ENCODE assay signal across 9 mouse cellular contexts in genomic region chr8:11469095-11469494, GRCm38 (mm10). TPM values are rescaled to one million over a fixed set of nuclear protein-coding genes. Genes with fewer than 3 reads are reported as not detected.
DNase-seq lines count a peak whose midpoint lies in the region; ATAC-seq and TF ChIP-seq lines count a peak whose summit lies in the region.
"Had no signal": no experiment of that assay in that cellular context is flagged by ENCODE, and none has a peak within 500 bp of the region (broad histone marks: within the 10 kb centered on the region; RNA-seq: fewer than 3 reads in every experiment).

No protein-coding gene starts in this region.

- intact Hi-C loops in heart, postnatal 25 days (cut with DNase I): loop anchor here (2.0 kb wide), 1 partner anchor 18 kb away; no protein-coding TSS in a partner anchor

- H3K9me3 ChIP-seq in midbrain, postnatal 0 days (ENCODE audit: low read length): no peaks in the 10 kb centered on the region

- H3K4me3 ChIP-seq in spleen, adult 2 months (ENCODE audit: extremely low read depth, insufficient read depth, insufficient read length): no peak overlapping the region
- no peak overlapping the region for H3K4me3 ChIP-seq in midbrain, postnatal 0 days (ENCODE audit: low read depth, low read length)
- H3K4me3 ChIP-seq: neural tube, embryonic 12.5 days had no signal

- WGBS in spleen, adult 2 months: 22% methylated on average over 3 of the region's 3 CpGs
- 13% methylated on average over 3 of the region's 3 CpGs for WGBS in midbrain, postnatal 0 days

- H3K4me2 ChIP-seq in midbrain, postnatal 0 days (ENCODE audit: low read depth, low read length, poor library complexity, severe bottlenecking): no peak overlapping the region
- H3K4me2 ChIP-seq: neural tube, embryonic 12.5 days had no signal

- DNase-seq in heart, adult 11 months: peak; percentile 90
- no peak for DNase-seq in heart, postnatal 25 days (ENCODE audit: low spot score)
- DNase-seq in spleen, adult 2 months (ENCODE audit: low read depth in 1 of 2, low spot score in 2 of 2): no peak
- DNase-seq in spleen, postnatal 36 days (ENCODE audit: low spot score in 2 of 2): no peak
- DNase-seq in kidney, adult 18-20 months: peak; percentile 80
- peak; percentile 48 for DNase-seq in midbrain, postnatal 0 days (ENCODE audit: low spot score)
- DNase-seq in cerebellum, adult 9-10 months: no peak
- DNase-seq in cerebellum, postnatal 36 days: no peak

- TF ChIP-seq POLR2A in spleen, adult 2 months (IDR thresholded peaks at IDR 0.05; ENCODE audit: low read depth, low read length): no peak

- no peak overlapping the region for H3K27ac ChIP-seq in spleen, adult 2 months (ENCODE audit: insufficient read depth, low read length)
- no peak overlapping the region for H3K27ac ChIP-seq in midbrain, postnatal 0 days (ENCODE audit: low read depth, low read length)
- H3K27ac ChIP-seq: neural tube, embryonic 12.5 days had no signal

- H3K4me1 ChIP-seq in spleen, adult 2 months (ENCODE audit: control insufficient read depth, insufficient read depth, insufficient read length): peaks cover 6% of the 10 kb centered on the region; the same call in 1 of the 2 replicates
- no peaks in the 10 kb centered on the region for H3K4me1 ChIP-seq in midbrain, postnatal 0 days (ENCODE audit: insufficient read depth, low read length)

- H3K27me3 ChIP-seq in spleen, adult 2 months (ENCODE audit: control insufficient read depth, insufficient read depth, low read length): no peaks in the 10 kb centered on the region; the same call in 1 of the 2 replicates
- H3K27me3 ChIP-seq in midbrain, postnatal 0 days (ENCODE audit: insufficient read depth, low read length): no peaks in the 10 kb centered on the region; the same call in 1 of the 2 replicates

- no peak overlapping the region for H3K9ac ChIP-seq in midbrain, postnatal 0 days (replicated peaks; ENCODE audit: low read length, poor library complexity, severe bottlenecking)
- H3K9ac ChIP-seq: neural tube, embryonic 12.5 days had no signal

- peak; percentile 22; the same call in 1 of the 2 replicates for TF ChIP-seq CTCF in spleen, adult 2 months (IDR thresholded peaks at IDR 0.05; ENCODE audit: extremely low read depth, insufficient read depth, insufficient read length, insufficient replicate concordance)
- peak; percentile 76 for TF ChIP-seq CTCF in midbrain, postnatal 0 days (IDR thresholded peaks at IDR 0.05)

- ATAC-seq in midbrain, postnatal 0 days (ENCODE audit: low FRiP score): 0 out of 2 replicates have a peak, but pooled peaks have one; percentile 44

- no peaks in the 10 kb centered on the region for H3K36me3 ChIP-seq in spleen, adult 2 months (ENCODE audit: control insufficient read depth, insufficient read depth, low read length)
- no peaks in the 10 kb centered on the region for H3K36me3 ChIP-seq in midbrain, postnatal 0 days (ENCODE audit: insufficient read depth, low read length)
- H3K36me3 ChIP-seq: neural tube, embryonic 12.5 days had no signal

RNA-seq across cellular contexts. Expression of gene Rab20, which starts 9.4 kb away (rescaled TPM):
- total RNA-seq in heart, postnatal 25 days (2021): 10 to 100 TPM; 24.3 to 27.3 TPM
- 17.1 and 17.8 TPM in 2 replicates for polyA plus RNA-seq in spleen, adult 2 months (2012; rRNA removed)
- total RNA-seq in midbrain, postnatal 0 days (2014; rRNA removed): 0.28 and 0.60 TPM in 2 replicates
- polyA plus RNA-seq in midbrain, postnatal 0 days (2015; fragmentation: Nextera tagmentation; extraction: Ambion mirVana): 0.58 and 0.72 TPM in 2 replicates

RNA-seq across cellular contexts. Expression of gene Naxd, which starts 28.2 kb away (rescaled TPM):
- 10 to 100 TPM; 32.7 to 36.8 TPM for total RNA-seq in heart, postnatal 25 days (2021)
- polyA plus RNA-seq in spleen, adult 2 months (2012; rRNA removed): 57.0 and 61.6 TPM in 2 replicates
- total RNA-seq in midbrain, postnatal 0 days (2014; rRNA removed): 88.6 and 89.7 TPM in 2 replicates
- polyA plus RNA-seq in midbrain, postnatal 0 days (2015; fragmentation: Nextera tagmentation; extraction: Ambion mirVana): 106 and 118 TPM in 2 replicates

Comparison
In these comparisons a context has a peak if more than half of its experiments do, and no peak if none do; other contexts are left out.
1. DNase-seq: peak in heart, adult 11 months (single experiment), kidney, adult 18-20 months (single experiment) and midbrain, postnatal 0 days (single experiment); none in heart, postnatal 25 days (single experiment), spleen, adult 2 months (0 of 2), spleen, postnatal 36 days (0 of 2), cerebellum, adult 9-10 months (single experiment) and cerebellum, postnatal 36 days (0 of 2).
2. RNA of gene Rab20, which starts 9.4 kb away (total RNA-seq): 24.3 to 27.3 TPM in heart, postnatal 25 days; 0.28 to 0.60 TPM in midbrain, postnatal 0 days; every median in the first group is over 10 times any median in the second.